Mouse (Mus musculus): Measurements from ENCODE around the gene Mapk3. TPM values are rescaled to one million over a fixed set of nuclear protein-coding genes. Genes with fewer than 3 reads are reported as not detected.

The Mapk3 gene
- polyA plus RNA-seq, 1 experiment from 2014 or later, result 52.1 TPM

Other genes with a start within 250 kb of the Mapk3 start
- 129 and 133 TPM in 2 replicates for gene Eif3c, start 193.2 kb upstream of the Mapk3 start, polyA plus RNA-seq (2014; fragmentation: Nextera tagmentation; extraction: Ambion mirVana)
- gene Apobr, start 174.7 kb upstream of the Mapk3 start, polyA plus RNA-seq (2014; fragmentation: Nextera tagmentation; extraction: Ambion mirVana), result 0.13 and 0.31 TPM in 2 replicates
- gene Cln3, start 173.8 kb upstream of the Mapk3 start, polyA plus RNA-seq (2014; fragmentation: Nextera tagmentation; extraction: Ambion mirVana), result 16.3 and 19.7 TPM in 2 replicates
- gene Il27, start 164.7 kb upstream of the Mapk3 start, polyA plus RNA-seq (2014; fragmentation: Nextera tagmentation; extraction: Ambion mirVana), result not detected in 2 replicates
- 1.2 and 2.8 TPM in 2 replicates for gene Nupr1, start 128.7 kb upstream of the Mapk3 start, polyA plus RNA-seq (2014; fragmentation: Nextera tagmentation; extraction: Ambion mirVana)
- gene Sgf29, start 110.3 kb upstream of the Mapk3 start, polyA plus RNA-seq (2014; fragmentation: Nextera tagmentation; extraction: Ambion mirVana), result 24.7 and 28.9 TPM in 2 replicates
- 2.4 and 2.5 TPM in 2 replicates for gene Sult1a1, start 83.2 kb upstream of the Mapk3 start, polyA plus RNA-seq (2014; fragmentation: Nextera tagmentation; extraction: Ambion mirVana)
- 120 and 126 TPM in 2 replicates for gene Bola2, start 64.2 kb upstream of the Mapk3 start, polyA plus RNA-seq (2014; fragmentation: Nextera tagmentation; extraction: Ambion mirVana)
- gene Slx1b, start 63.8 kb upstream of the Mapk3 start, polyA plus RNA-seq (2014; fragmentation: Nextera tagmentation; extraction: Ambion mirVana), result 6.1 and 6.7 TPM in 2 replicates
- gene Coro1a, start 51.8 kb upstream of the Mapk3 start, polyA plus RNA-seq (2014; fragmentation: Nextera tagmentation; extraction: Ambion mirVana), result 13.1 and 13.8 TPM in 2 replicates
- 0.92 and 1.4 TPM in 2 replicates for gene Gdpd3, start 6.7 kb downstream of the Mapk3 start, polyA plus RNA-seq (2014; fragmentation: Nextera tagmentation; extraction: Ambion mirVana)
- gene Ypel3, start 17.4 kb downstream of the Mapk3 start, polyA plus RNA-seq (2014; fragmentation: Nextera tagmentation; extraction: Ambion mirVana), result 79.6 and 84.9 TPM in 2 replicates
- 0.31 and 0.45 TPM in 2 replicates for gene Tbx6, start 21.9 kb downstream of the Mapk3 start, polyA plus RNA-seq (2014; fragmentation: Nextera tagmentation; extraction: Ambion mirVana)
- gene Ppp4c, start 32.9 kb downstream of the Mapk3 start, polyA plus RNA-seq (2014; fragmentation: Nextera tagmentation; extraction: Ambion mirVana), result 204 and 213 TPM in 2 replicates
- 0.40 and 0.41 TPM in 2 replicates for gene Fam57b, start 38.1 kb downstream of the Mapk3 start, polyA plus RNA-seq (2014; fragmentation: Nextera tagmentation; extraction: Ambion mirVana)
- gene 4930451I11Rik, start 72.0 kb downstream of the Mapk3 start, polyA plus RNA-seq (2014; fragmentation: Nextera tagmentation; extraction: Ambion mirVana), result not detected in 2 replicates
- gene Doc2a, start 87.8 kb downstream of the Mapk3 start, polyA plus RNA-seq (2014; fragmentation: Nextera tagmentation; extraction: Ambion mirVana), result 0.17 and 0.96 TPM in 2 replicates
- gene Hirip3, start 102.4 kb downstream of the Mapk3 start, polyA plus RNA-seq (2014; fragmentation: Nextera tagmentation; extraction: Ambion mirVana), result 15.5 and 17.0 TPM in 2 replicates
- 69.8 and 76.1 TPM in 2 replicates for gene Ino80e, start 102.8 kb downstream of the Mapk3 start, polyA plus RNA-seq (2014; fragmentation: Nextera tagmentation; extraction: Ambion mirVana)
- 19.4 and 25.9 TPM in 2 replicates for gene Taok2, start 125.1 kb downstream of the Mapk3 start, polyA plus RNA-seq (2014; fragmentation: Nextera tagmentation; extraction: Ambion mirVana)
- gene Tmem219, start 163.3 kb downstream of the Mapk3 start, polyA plus RNA-seq (2014; fragmentation: Nextera tagmentation; extraction: Ambion mirVana), result 13.5 and 18.3 TPM in 2 replicates
- gene Kctd13, start 169.3 kb downstream of the Mapk3 start, polyA plus RNA-seq (2014; fragmentation: Nextera tagmentation; extraction: Ambion mirVana), result 11.5 and 12.6 TPM in 2 replicates
- 0.23 TPM in 1 of 2 replicates, not detected in the other for gene Asphd1, start 190.0 kb downstream of the Mapk3 start, polyA plus RNA-seq (2014; fragmentation: Nextera tagmentation; extraction: Ambion mirVana)
- 0.20 and 0.31 TPM in 2 replicates for gene Sez6l2, start 191.0 kb downstream of the Mapk3 start, polyA plus RNA-seq (2014; fragmentation: Nextera tagmentation; extraction: Ambion mirVana)
- gene Cdipt, start 216.3 kb downstream of the Mapk3 start, polyA plus RNA-seq (2014; fragmentation: Nextera tagmentation; extraction: Ambion mirVana), result 62.8 and 63.0 TPM in 2 replicates
- 1.1 and 1.2 TPM in 2 replicates for gene Cdiptos, start 216.5 kb downstream of the Mapk3 start, polyA plus RNA-seq (2014; fragmentation: Nextera tagmentation; extraction: Ambion mirVana)